Mouse (Mus musculus): ENCODE results near the gene Mybph. TPM values are rescaled to one million over a fixed set of nuclear protein-coding genes. Genes with fewer than 3 reads are reported as not detected.

Gene Mybph
- 100 to 1,000 TPM; 547 to 589 TPM for total RNA-seq (2021)
- long read RNA-seq, experiment 1, transcript Mybph-201 (11 exons, 1,828 nt) = major isoform, 79 of 471 reads
- long read RNA-seq, experiment 1, partial matches to known transcripts = 339 of 471 reads
- long read RNA-seq, experiment 1, other reads (novel, unspliced or antisense) = 53 of 471 reads
- long read RNA-seq, experiment 2, transcript Mybph-201 (11 exons, 1,828 nt) = major isoform, 106 of 491 reads
- long read RNA-seq, experiment 2, partial matches to known transcripts = 144 of 491 reads
- long read RNA-seq, experiment 2, other reads (novel, unspliced or antisense) = 241 of 491 reads

- intact Hi-C loops (cut with DNase I) = no loop called here
- peak in 1 of 2 experiments; percentile 57 for DNase-seq
Observed at GRCm38 (mm10) chr1:134193126-134193525, at the start of gene Mybph. Gene Mybph, plus strand, starts transcription at chr1:134193448.

- intact Hi-C loops (cut with DNase I) = no loop called here
- no peak for DNase-seq
Observed at GRCm38 (mm10) chr1:134146066-134146465, 47.2 kb upstream of the Mybph start.

- intact Hi-C loops (cut with DNase I) = loop anchor here (2.0 kb wide), 1 partner anchor 53 kb away; no protein-coding TSS in a partner anchor
- no peak for DNase-seq
Observed at GRCm38 (mm10) chr1:134150076-134150475, 43.2 kb upstream of the Mybph start.

- DNase-seq = no peak
- intact Hi-C loops (cut with DNase I) = loop anchor here (1.0 to 2.0 kb wide), 2 partner anchors 52 to 94 kb away; no protein-coding TSS in a partner anchor
Observed at GRCm38 (mm10) chr1:134150745-134151144, 42.5 kb upstream of the Mybph start.

- DNase-seq = peak; percentile 31 to 75
- intact Hi-C loops (cut with DNase I) = loop anchor here (1.0 to 2.0 kb wide), 3 partner anchors 51 to 175 kb away; no protein-coding TSS in a partner anchor
Observed at GRCm38 (mm10) chr1:134151655-134152412, 41.4 kb upstream of the Mybph start.

GRCm38 (mm10) chr1:134152626-134153590 lies 40.3 kb upstream of the Mybph start:
- intact Hi-C loops (cut with DNase I) = loop anchor here (2.0 kb wide), 1 partner anchor 174 kb away; no protein-coding TSS in a partner anchor
- DNase-seq = no peak

- intact Hi-C loops (cut with DNase I) = no loop called here
- DNase-seq = no peak
Observed at GRCm38 (mm10) chr1:134154121-134154520, 39.1 kb upstream of the Mybph start.

- no peak for DNase-seq
- intact Hi-C loops (cut with DNase I) = no loop called here
Observed at GRCm38 (mm10) chr1:134154655-134155054, 38.6 kb upstream of the Mybph start.

- intact Hi-C loops (cut with DNase I) = no loop called here
Observed at GRCm38 (mm10) chr1:134160404-134160803, 32.8 kb upstream of the Mybph start.

GRCm38 (mm10) chr1:134161399-134161798 lies 31.8 kb upstream of the Mybph start:
- intact Hi-C loops (cut with DNase I) = no loop called here
- no peak for DNase-seq

More at GRCm38 (mm10) chr1:134160404-134160803, 32.8 kb upstream of the Mybph start:
- no peak for DNase-seq

GRCm38 (mm10) chr1:134162510-134163225 lies 30.6 kb upstream of the Mybph start:
- intact Hi-C loops (cut with DNase I) = no loop called here
- DNase-seq = no peak

GRCm38 (mm10) chr1:134163476-134163875 lies 29.8 kb upstream of the Mybph start:
- intact Hi-C loops (cut with DNase I) = no loop called here
- no peak for DNase-seq

GRCm38 (mm10) chr1:134164454-134164853 lies 28.8 kb upstream of the Mybph start:
- intact Hi-C loops (cut with DNase I) = no loop called here
- no peak for DNase-seq

- no peak for DNase-seq
- intact Hi-C loops (cut with DNase I) = no loop called here
Observed at GRCm38 (mm10) chr1:134166547-134166946, 26.7 kb upstream of the Mybph start.

- no peak for DNase-seq
Observed at GRCm38 (mm10) chr1:134167416-134168305, 25.6 kb upstream of the Mybph start.

GRCm38 (mm10) chr1:134168567-134168966 lies 24.7 kb upstream of the Mybph start:
- no peak for DNase-seq
- intact Hi-C loops (cut with DNase I) = no loop called here

More at GRCm38 (mm10) chr1:134167416-134168305, 25.6 kb upstream of the Mybph start:
- intact Hi-C loops (cut with DNase I) = no loop called here

- intact Hi-C loops (cut with DNase I) = no loop called here
- DNase-seq = no peak
Observed at GRCm38 (mm10) chr1:134168985-134169697, 24.1 kb upstream of the Mybph start.

GRCm38 (mm10) chr1:134173081-134173480 lies 20.2 kb upstream of the Mybph start:
- intact Hi-C loops (cut with DNase I) = no loop called here

More at GRCm38 (mm10) chr1:134173081-134173480, 20.2 kb upstream of the Mybph start:
- DNase-seq = no peak
